Mouse (Mus musculus) heart, postnatal 0 days (tissue): ENCODE measurements around the gene Adamtsl4.

ENCODE experiments used
- CTCF ChIP-seq: IDR thresholded peaks from 2 replicates; pipeline ENCODE4 v1.5.1; 2016; ENCODE audit warnings: antibody characterized with exemption, control low read depth, low read depth
- EP300 ChIP-seq: IDR thresholded peaks from 2 replicates; pipeline ENCODE4 v1.6.1; 2016; ENCODE audit warnings: antibody characterized with exemption, low read depth

- TF ChIP-seq CTCF (no peak), EP300 (no peak)
These were observed 51.6 kb downstream of the Adamtsl4 start for GRCm38 (mm10) chr3:95636072-95636471.
